Mouse (Mus musculus) cerebellum, adult 2 months (tissue): Measurements from ENCODE around the gene G430095P16Rik. TPM values are rescaled to one million over a fixed set of nuclear protein-coding genes. Genes with fewer than 3 reads are reported as not detected.
A peak's percentile ranks its signal among the peaks of the same experiment; 100 is the strongest.

ENCODE experiments used
- DNase-seq, 2 experiments: peaks; one replicate each; pipeline ENCODE4 v3.0.0; 2021
- H3K27ac ChIP-seq: fragments of 200-500 bp; 2 replicates; pipeline ENCODE4 v1.5.1; 2012; ENCODE audit warnings: low read length, control low read depth, inconsistent platforms; ENCODE audit not compliant: insufficient read depth
- H3K27me3 ChIP-seq: fragments of 200-500 bp; 2 replicates; pipeline ENCODE4 v1.6.1; 2012; ENCODE audit warnings: inconsistent platforms, mild to moderate bottlenecking, low read length, moderate library complexity; ENCODE audit not compliant: control insufficient read depth, insufficient read depth
- H3K4me1 ChIP-seq: fragments of 200-500 bp; 2 replicates; pipeline ENCODE4 v1.6.1; 2011; ENCODE audit warnings: low read length; ENCODE audit not compliant: control insufficient read depth, insufficient read depth
- H3K4me3 ChIP-seq: fragments of 200-500 bp; replicated peaks from 2 replicates; pipeline ENCODE3; 2011; ENCODE audit warnings: mild to moderate bottlenecking, low read depth, low read length, control low read depth; ENCODE audit not compliant: insufficient read depth
- CTCF ChIP-seq: fragments of 200-500 bp; IDR thresholded peaks from 2 replicates; pipeline ENCODE4 v1.5.1; 2011; ENCODE audit warnings: low read depth, mild to moderate bottlenecking, control low read depth, low read length, moderate library complexity, borderline replicate concordance; ENCODE audit not compliant: insufficient read depth
- POLR2A ChIP-seq: fragments of 200-500 bp; IDR thresholded peaks from 2 replicates; pipeline ENCODE4 v1.6.1; 2011; ENCODE audit warnings: low read length, control low read depth, borderline replicate concordance; ENCODE audit not compliant: insufficient read depth
- WGBS: fragments of 180-500 bp; shearing (Covaris S2); methylation state at CpG from one replicate; pipeline ENCODE4 v1.1.7; 2018; 5-methylcytosine and 5-hydroxymethylcytosine counted together
- polyA plus RNA-seq: library from polyadenylated mRNA; depleted of rRNA; stranded (reverse); fragments of >200 nt; gene quantifications from 2 replicates; pipeline ENCODE4 v1.2.3, GENCODE M21; 2012

Gene G430095P16Rik
- polyA plus RNA-seq, 1 experiment, result 0.33 TPM

DNA sequence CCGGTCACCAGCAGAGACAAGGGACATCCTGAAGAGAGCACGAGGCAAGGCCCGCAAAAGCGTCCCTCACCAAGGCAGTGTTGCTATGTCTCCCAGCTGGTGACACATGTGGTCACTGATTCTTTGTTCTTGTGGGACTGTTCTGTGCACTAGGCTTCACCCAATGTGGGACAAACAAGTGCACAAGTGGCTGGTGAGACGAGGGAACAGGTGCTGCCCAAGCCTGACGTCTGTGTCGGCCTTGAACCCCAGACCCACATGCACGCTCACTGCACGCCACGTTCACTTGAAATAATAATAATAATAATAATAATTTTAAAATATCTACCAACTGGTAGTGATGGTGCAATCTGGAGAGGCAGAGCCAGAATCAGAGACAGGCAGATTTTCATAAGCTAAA lies 36.9 kb downstream of the G430095P16Rik start:
- WGBS, result 50% methylated on average over 10 of the region's 10 CpGs
- no peak for DNase-seq

GRCm38 (mm10) chr8:84760405-84760805 lies 37.6 kb downstream of the G430095P16Rik start:
- DNase-seq, result peak; percentile 61 to 67
- TF ChIP-seq CTCF (no peak), POLR2A (no peak)
- Histone ChIP-seq H3K27ac (peak overlapping the region; percentile 72), H3K27me3 (no peaks in the 10 kb centered on the region), H3K4me1 (peaks cover 69% of the 10 kb centered on the region), H3K4me3 (no peak overlapping the region)
- 9% methylated on average over 7 of the region's 7 CpGs for WGBS

More for the DNA sequence above, 36.9 kb downstream of the G430095P16Rik start:
- TF ChIP-seq POLR2A (no peak), CTCF (no peak)
- Histone ChIP-seq H3K27ac (0 out of 2 replicates have a peak overlapping the region, but pooled peaks have one; percentile 46), H3K4me3 (no peak overlapping the region), H3K4me1 (peaks cover 63% of the 10 kb centered on the region), H3K27me3 (no peaks in the 10 kb centered on the region)

- 10% methylated on average over 2 of the region's 2 CpGs for WGBS
- TF ChIP-seq POLR2A (no peak), CTCF (no peak)
- H3K4me3 ChIP-seq, result no peak overlapping the region
- DNase-seq, result peak in 1 of 2 experiments; percentile 80
- no peaks in the 10 kb centered on the region for H3K27me3 ChIP-seq
- H3K4me1 ChIP-seq, result peaks cover 68% of the 10 kb centered on the region
- H3K27ac ChIP-seq, result peak overlapping the region; percentile 72
These were observed 38.1 kb downstream of the G430095P16Rik start for GRCm38 (mm10) chr8:84760901-84761300.

DNA sequence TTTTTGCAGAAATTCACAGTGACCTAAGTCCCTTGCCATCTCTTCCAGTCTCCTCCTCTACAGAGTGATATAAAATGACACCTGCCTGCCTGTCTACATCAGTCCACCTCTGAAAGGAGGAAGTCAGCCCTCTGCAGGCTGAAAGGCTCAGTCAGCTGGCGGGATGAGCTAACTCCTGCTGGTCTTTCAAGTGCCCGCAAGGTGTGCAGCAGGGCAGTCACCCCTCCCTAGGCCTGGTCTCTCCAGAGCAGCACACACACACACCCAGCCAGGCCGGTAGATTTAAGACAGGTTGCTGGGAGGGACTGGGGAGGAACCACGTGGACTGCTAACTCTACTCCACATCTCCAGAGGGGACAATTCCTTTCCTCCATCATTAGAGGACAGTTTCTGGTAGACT lies 41.3 kb downstream of the G430095P16Rik start:
- Histone ChIP-seq H3K4me3 (no peak overlapping the region), H3K4me1 (peaks cover 76% of the 10 kb centered on the region), H3K27me3 (no peaks in the 10 kb centered on the region), H3K27ac (peak overlapping the region; percentile 85)
- DNase-seq, result peak; percentile 65 to 68
- TF ChIP-seq CTCF (no peak), POLR2A (no peak)
- WGBS, result 11% methylated on average over 4 of the region's 4 CpGs

- DNase-seq, result peak; percentile 57 to 61
- Histone ChIP-seq H3K4me3 (peak overlapping the region; percentile 13), H3K4me1 (peaks cover 68% of the 10 kb centered on the region), H3K27ac (peak overlapping the region; percentile 85), H3K27me3 (no peaks in the 10 kb centered on the region)
- 13% methylated on average over 17 of the region's 17 CpGs for WGBS
- TF ChIP-seq CTCF, result no peak
- TF ChIP-seq POLR2A, result no peak
These were observed 42.2 kb downstream of the G430095P16Rik start for GRCm38 (mm10) chr8:84764870-84765495.

DNA sequence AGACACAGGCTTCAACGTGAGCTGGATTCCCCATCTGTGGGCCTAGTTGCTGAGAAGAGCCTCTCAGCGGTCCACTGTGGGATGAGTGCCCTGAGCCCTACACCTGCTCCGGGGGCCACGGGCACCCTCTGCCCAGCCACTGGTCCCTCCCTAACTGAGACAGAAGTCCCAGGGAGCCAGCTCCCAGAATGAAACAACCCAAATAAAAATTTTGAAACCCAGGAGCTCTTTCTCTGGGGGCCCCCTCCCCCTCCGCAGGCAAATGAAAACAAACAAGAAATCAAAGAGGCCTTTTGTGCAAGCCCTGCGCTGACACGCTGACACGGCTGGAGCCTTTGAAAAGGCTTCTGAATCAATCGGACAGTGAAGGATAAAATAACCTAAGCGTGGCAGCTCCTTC lies 42.8 kb downstream of the G430095P16Rik start:
- DNase-seq, result peak; percentile 54 to 66
- peak overlapping the region; percentile 85 for H3K27ac ChIP-seq
- 5% methylated on average over 10 of the region's 10 CpGs for WGBS
- no peak for TF ChIP-seq POLR2A
- TF ChIP-seq CTCF, result no peak
- peaks cover 61% of the 10 kb centered on the region for H3K4me1 ChIP-seq
- no peaks in the 10 kb centered on the region for H3K27me3 ChIP-seq
- peak overlapping the region; percentile 18 for H3K4me3 ChIP-seq

DNA sequence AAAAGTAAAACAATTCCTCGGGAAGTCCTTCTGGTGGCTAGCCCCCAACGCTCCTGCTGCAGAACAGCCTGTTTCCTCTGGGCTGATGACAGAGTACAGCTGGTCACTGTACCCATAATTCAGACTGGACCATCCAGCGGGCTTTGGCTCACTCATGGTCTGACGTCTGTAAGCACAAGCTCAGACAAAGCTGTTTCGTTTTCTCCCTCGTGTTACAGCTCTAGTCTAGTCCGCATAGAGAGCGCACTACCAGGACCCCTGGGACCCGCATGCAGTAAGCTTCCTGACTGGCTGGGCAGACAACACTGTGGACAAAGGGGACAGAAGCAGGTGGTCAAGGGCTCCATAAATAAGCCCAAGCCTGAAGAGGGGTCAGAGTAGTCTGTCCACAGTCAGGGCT lies 43.6 kb downstream of the G430095P16Rik start:
- Histone ChIP-seq H3K4me1 (peaks cover 58% of the 10 kb centered on the region), H3K27me3 (no peaks in the 10 kb centered on the region), H3K4me3 (peak overlapping the region; percentile 16), H3K27ac (peak overlapping the region; percentile 85)
- WGBS, result 15% methylated on average over 9 of the region's 9 CpGs
- no peak for TF ChIP-seq CTCF
- TF ChIP-seq POLR2A, result no peak
- DNase-seq, result peak in 1 of 2 experiments; percentile 62

- DNase-seq, result peak in 1 of 2 experiments; percentile 64
- TF ChIP-seq CTCF, result no peak
- TF ChIP-seq POLR2A, result no peak
- Histone ChIP-seq H3K27ac (peak overlapping the region; percentile 85), H3K27me3 (no peaks in the 10 kb centered on the region), H3K4me3 (peak overlapping the region; percentile 0), H3K4me1 (peaks cover 52% of the 10 kb centered on the region)
- WGBS, result 6% methylated on average over 10 of the region's 10 CpGs
These were observed 44.4 kb downstream of the G430095P16Rik start for GRCm38 (mm10) chr8:84767221-84767620.
